Mouse (Mus musculus): ENCODE data around the gene Pdk1.

- TF ChIP-seq CTCF (IDR thresholded peaks at IDR 0.05; ENCODE audit: low read depth, low read length) (no peak), POLR2A (IDR thresholded peaks at IDR 0.05; ENCODE audit: extremely low read depth, insufficient read depth, low read length) (no peak)
Measured at GRCm38 (mm10) chr2:71887269-71887668, 14.2 kb downstream of the Pdk1 start.
